Mouse (Mus musculus): ENCODE results near the gene Sun2. TPM values are rescaled to one million over a fixed set of nuclear protein-coding genes. Genes with fewer than 3 reads are reported as not detected.

The Sun2 gene
- polyA plus RNA-seq, 1 experiment from 2014 or later: 6.4 TPM

GRCm38 (mm10) chr15:79741173-79741858, 1.0 kb downstream of the Sun2 start:
- ATAC-seq (ENCODE audit: insufficient number of reproducible peaks, low FRiP score, low TSS enrichment, low read depth): no peak
- Histone ChIP-seq H3K9me3 (replicated peaks) (no peaks in the 10 kb centered on the region), H3K4me1 (peaks cover 44% of the 10 kb centered on the region), H3K4me3 (replicated peaks) (peak overlapping the region; percentile 82), H3K27ac (replicated peaks) (peak overlapping the region; percentile 63), H3K36me3 (peaks cover 29% of the 10 kb centered on the region), H3K27me3 (no peaks in the 10 kb centered on the region), H3K4me2 (replicated peaks) (peak overlapping the region; percentile 84), H3K9ac (peak overlapping the region; percentile 87)
- 19% methylated on average over 14 of the region's 14 CpGs for WGBS

DNA sequence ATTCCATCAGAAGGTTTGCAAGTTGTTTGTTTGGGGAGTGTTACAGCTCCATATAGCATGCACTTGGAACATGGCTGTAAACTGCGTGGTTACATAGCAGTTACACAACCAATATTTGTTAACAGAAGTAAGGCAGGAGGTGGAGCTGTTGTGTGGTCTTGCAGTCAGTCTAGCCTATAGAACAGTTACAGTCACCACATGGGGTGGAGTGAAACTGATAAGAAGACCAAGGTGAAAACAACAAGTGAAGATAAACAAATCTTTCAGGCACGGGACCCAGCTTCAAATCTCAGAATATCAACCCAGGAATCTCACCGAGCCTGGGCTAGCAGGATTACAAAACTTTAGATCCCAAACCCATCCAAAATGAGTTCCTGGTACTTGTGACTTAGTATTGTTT, 1.6 kb downstream of the Sun2 start:
- 57% methylated on average over 3 of the region's 3 CpGs for WGBS
- ATAC-seq (ENCODE audit: insufficient number of reproducible peaks, low FRiP score, low TSS enrichment, low read depth): no peak
- H3K4me1 ChIP-seq: peaks cover 47% of the 10 kb centered on the region
- H3K9ac ChIP-seq: no peak overlapping the region
- peak overlapping the region; percentile 84 for H3K4me2 ChIP-seq (replicated peaks)
- peak overlapping the region; percentile 82 for H3K4me3 ChIP-seq (replicated peaks)
- peaks cover 33% of the 10 kb centered on the region for H3K36me3 ChIP-seq
- H3K27ac ChIP-seq (replicated peaks): 0 out of 2 replicates have a peak overlapping the region, but pooled peaks have one; percentile 63
- H3K27me3 ChIP-seq: no peaks in the 10 kb centered on the region
- H3K9me3 ChIP-seq (replicated peaks): no peaks in the 10 kb centered on the region

DNA sequence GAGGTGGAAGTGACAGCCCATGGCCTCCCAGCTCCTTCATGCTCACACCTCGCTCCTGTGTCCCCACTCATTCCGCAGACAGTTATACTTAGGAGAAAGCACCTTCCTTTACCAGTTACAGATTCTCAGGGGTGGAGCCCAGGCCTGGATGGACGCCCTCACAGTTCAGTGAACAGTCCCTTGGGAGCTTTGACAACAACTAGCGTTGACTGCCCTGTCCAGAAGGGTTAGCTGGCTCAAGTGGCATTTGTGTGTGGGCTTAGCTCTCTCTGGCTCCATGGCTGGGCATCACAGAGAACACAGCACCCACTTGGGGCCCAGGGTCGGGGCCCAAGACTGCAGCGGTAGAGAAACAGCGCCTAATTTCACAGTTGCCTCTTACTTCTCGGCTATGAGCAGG, 8.0 kb downstream of the Sun2 start:
- no peak for ATAC-seq (ENCODE audit: insufficient number of reproducible peaks, low FRiP score, low TSS enrichment, low read depth)
- Histone ChIP-seq H3K4me1 (peaks cover 24% of the 10 kb centered on the region), H3K27ac (replicated peaks) (no peak overlapping the region), H3K36me3 (peaks cover 89% of the 10 kb centered on the region), H3K4me3 (replicated peaks) (no peak overlapping the region), H3K4me2 (replicated peaks) (no peak overlapping the region), H3K27me3 (no peaks in the 10 kb centered on the region), H3K9ac (no peak overlapping the region), H3K9me3 (replicated peaks) (no peaks in the 10 kb centered on the region)
- 81% methylated on average over 8 of the region's 8 CpGs for WGBS

GRCm38 (mm10) chr15:79733640-79734039, 8.7 kb downstream of the Sun2 start:
- 77% methylated on average over 4 of the region's 4 CpGs for WGBS
- H3K9me3 ChIP-seq (replicated peaks): no peaks in the 10 kb centered on the region
- no peak overlapping the region for H3K4me2 ChIP-seq (replicated peaks)
- H3K4me1 ChIP-seq: peaks cover 17% of the 10 kb centered on the region
- H3K27me3 ChIP-seq: no peaks in the 10 kb centered on the region
- no peak for ATAC-seq (ENCODE audit: insufficient number of reproducible peaks, low FRiP score, low TSS enrichment, low read depth)
- H3K36me3 ChIP-seq: peaks cover 90% of the 10 kb centered on the region
- H3K9ac ChIP-seq: no peak overlapping the region
- no peak overlapping the region for H3K4me3 ChIP-seq (replicated peaks)
- H3K27ac ChIP-seq (replicated peaks): no peak overlapping the region

DNA sequence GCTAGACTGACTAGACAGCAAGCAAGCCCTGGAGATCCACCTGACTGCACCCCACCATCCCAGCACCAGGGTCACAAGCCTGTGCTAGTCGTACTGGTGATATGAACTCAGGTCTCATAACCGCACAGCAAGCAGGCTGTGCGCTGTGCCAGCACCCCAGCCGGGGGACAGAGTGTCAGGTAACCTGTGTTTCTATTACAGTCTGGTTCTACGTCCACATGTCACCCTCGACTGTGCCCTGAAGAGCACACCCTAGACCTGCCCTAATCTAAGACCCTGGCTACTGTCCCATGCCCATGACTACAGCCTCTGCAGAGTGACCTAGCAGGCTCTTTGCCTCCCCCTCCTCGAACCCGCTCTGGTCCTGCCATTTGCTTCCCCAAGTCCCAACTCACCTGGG, 9.1 kb downstream of the Sun2 start:
- WGBS: 93% methylated on average over 8 of the region's 8 CpGs
- H3K4me3 ChIP-seq (replicated peaks): no peak overlapping the region
- no peak for ATAC-seq (ENCODE audit: insufficient number of reproducible peaks, low FRiP score, low TSS enrichment, low read depth)
- H3K4me1 ChIP-seq: peaks cover 13% of the 10 kb centered on the region; the same call in 1 of the 2 replicates
- H3K9me3 ChIP-seq (replicated peaks): no peaks in the 10 kb centered on the region
- no peak overlapping the region for H3K9ac ChIP-seq
- H3K36me3 ChIP-seq: peaks cover 90% of the 10 kb centered on the region
- H3K4me2 ChIP-seq (replicated peaks): no peak overlapping the region
- H3K27me3 ChIP-seq: no peaks in the 10 kb centered on the region
- no peak overlapping the region for H3K27ac ChIP-seq (replicated peaks)

- Histone ChIP-seq H3K36me3 (peaks cover 90% of the 10 kb centered on the region), H3K9ac (no peak overlapping the region), H3K4me2 (replicated peaks) (no peak overlapping the region), H3K27ac (replicated peaks) (no peak overlapping the region), H3K9me3 (replicated peaks) (no peaks in the 10 kb centered on the region), H3K27me3 (no peaks in the 10 kb centered on the region), H3K4me1 (peaks cover 13% of the 10 kb centered on the region; the same call in 1 of the 2 replicates), H3K4me3 (replicated peaks) (no peak overlapping the region)
- 84% methylated on average over 7 of the region's 7 CpGs for WGBS
- no peak for ATAC-seq (ENCODE audit: insufficient number of reproducible peaks, low FRiP score, low TSS enrichment, low read depth)
These were observed 10.8 kb downstream of the Sun2 start for GRCm38 (mm10) chr15:79731554-79731953.

DNA sequence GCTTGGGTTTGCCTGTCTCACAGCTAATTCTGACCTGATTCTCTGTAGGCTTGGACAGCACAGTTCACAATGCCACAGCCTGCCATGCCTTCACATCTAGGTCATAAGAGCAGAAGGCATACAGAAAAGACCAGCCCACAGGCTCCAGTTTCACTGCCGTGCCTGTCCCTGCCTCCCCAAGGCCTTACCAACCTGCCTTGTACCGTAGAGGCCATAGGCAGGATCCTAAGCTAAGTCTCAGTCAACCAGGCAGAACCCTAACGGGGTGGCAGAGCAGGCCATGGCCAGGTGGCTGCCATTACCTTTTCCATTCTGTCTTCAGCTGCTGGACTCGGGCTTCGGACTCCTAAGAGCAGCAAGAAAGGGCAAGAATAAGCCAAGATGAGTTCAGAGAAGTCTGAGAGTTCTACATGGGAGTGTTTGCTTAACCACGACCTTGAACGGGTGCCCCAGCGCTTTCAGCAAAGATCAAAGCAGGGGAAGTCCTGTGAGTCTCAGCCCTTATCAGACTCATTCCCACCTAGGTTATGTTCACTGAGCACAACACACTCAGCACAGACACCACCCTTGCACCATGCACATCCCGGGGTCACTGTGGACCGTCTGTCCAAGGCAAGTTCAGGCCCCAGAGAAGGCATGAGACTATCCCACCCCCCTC, 13.5 kb downstream of the Sun2 start:
- 91% methylated on average over 10 of the region's 10 CpGs for WGBS
- H3K4me1 ChIP-seq: 0 out of 2 replicates have a peak, but pooled peaks cover 2% of the 10 kb centered on the region
- no peaks in the 10 kb centered on the region for H3K9me3 ChIP-seq (replicated peaks)
- ATAC-seq (ENCODE audit: insufficient number of reproducible peaks, low FRiP score, low TSS enrichment, low read depth): no peak
- no peak overlapping the region for H3K4me2 ChIP-seq (replicated peaks)
- no peak overlapping the region for H3K27ac ChIP-seq (replicated peaks)
- H3K4me3 ChIP-seq (replicated peaks): no peak overlapping the region
- peaks cover 85% of the 10 kb centered on the region for H3K36me3 ChIP-seq
- no peak overlapping the region for H3K9ac ChIP-seq
- H3K27me3 ChIP-seq: no peaks in the 10 kb centered on the region

DNA sequence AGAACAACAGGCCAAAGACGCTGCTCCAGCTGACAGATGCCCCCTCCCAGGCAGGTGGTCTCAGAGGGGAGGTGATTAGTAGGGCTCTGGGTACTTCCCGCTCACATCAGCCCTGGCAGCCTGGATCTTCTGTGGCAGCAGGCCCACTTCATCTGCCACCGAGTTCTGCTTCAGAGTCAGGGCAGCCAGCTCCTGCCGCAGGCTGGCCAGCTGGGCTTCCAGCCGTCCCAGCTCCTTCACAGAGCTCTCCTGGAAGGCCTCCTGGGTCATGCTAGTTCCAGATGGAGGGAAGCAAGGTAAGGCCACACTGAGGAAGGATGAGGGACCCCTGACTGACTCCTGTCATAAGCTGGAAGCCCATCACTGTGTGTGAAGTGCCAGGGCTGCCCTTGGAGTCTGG, 14.0 kb downstream of the Sun2 start:
- Histone ChIP-seq H3K4me3 (replicated peaks) (no peak overlapping the region), H3K4me2 (replicated peaks) (no peak overlapping the region), H3K27ac (replicated peaks) (no peak overlapping the region), H3K27me3 (no peaks in the 10 kb centered on the region), H3K9me3 (replicated peaks) (no peaks in the 10 kb centered on the region), H3K36me3 (peaks cover 82% of the 10 kb centered on the region), H3K9ac (no peak overlapping the region), H3K4me1 (0 out of 2 replicates have a peak, but pooled peaks cover 2% of the 10 kb centered on the region)
- no peak for ATAC-seq (ENCODE audit: insufficient number of reproducible peaks, low FRiP score, low TSS enrichment, low read depth)
- WGBS: 60% methylated on average over 5 of the region's 5 CpGs

GRCm38 (mm10) chr15:79727840-79728239, 14.5 kb downstream of the Sun2 start:
- peaks cover 78% of the 10 kb centered on the region for H3K36me3 ChIP-seq
- H3K4me1 ChIP-seq: 0 out of 2 replicates have a peak, but pooled peaks cover 2% of the 10 kb centered on the region
- no peaks in the 10 kb centered on the region for H3K27me3 ChIP-seq
- no peak overlapping the region for H3K4me3 ChIP-seq (replicated peaks)
- no peak overlapping the region for H3K9ac ChIP-seq
- WGBS: 87% methylated on average over 6 of the region's 6 CpGs
- no peaks in the 10 kb centered on the region for H3K9me3 ChIP-seq (replicated peaks)
- no peak overlapping the region for H3K27ac ChIP-seq (replicated peaks)
- no peak for ATAC-seq (ENCODE audit: insufficient number of reproducible peaks, low FRiP score, low TSS enrichment, low read depth)
- no peak overlapping the region for H3K4me2 ChIP-seq (replicated peaks)

- WGBS: 85% methylated on average over 11 of the region's 11 CpGs
- Histone ChIP-seq H3K4me1 (0 out of 2 replicates have a peak, but pooled peaks cover 2% of the 10 kb centered on the region), H3K27me3 (no peaks in the 10 kb centered on the region), H3K27ac (replicated peaks) (no peak overlapping the region), H3K36me3 (peaks cover 63% of the 10 kb centered on the region), H3K9ac (no peak overlapping the region), H3K4me3 (replicated peaks) (no peak overlapping the region), H3K9me3 (replicated peaks) (no peaks in the 10 kb centered on the region), H3K4me2 (replicated peaks) (no peak overlapping the region)
- no peak for ATAC-seq (ENCODE audit: insufficient number of reproducible peaks, low FRiP score, low TSS enrichment, low read depth)
These were observed 17.0 kb downstream of the Sun2 start for GRCm38 (mm10) chr15:79725190-79725789.

DNA sequence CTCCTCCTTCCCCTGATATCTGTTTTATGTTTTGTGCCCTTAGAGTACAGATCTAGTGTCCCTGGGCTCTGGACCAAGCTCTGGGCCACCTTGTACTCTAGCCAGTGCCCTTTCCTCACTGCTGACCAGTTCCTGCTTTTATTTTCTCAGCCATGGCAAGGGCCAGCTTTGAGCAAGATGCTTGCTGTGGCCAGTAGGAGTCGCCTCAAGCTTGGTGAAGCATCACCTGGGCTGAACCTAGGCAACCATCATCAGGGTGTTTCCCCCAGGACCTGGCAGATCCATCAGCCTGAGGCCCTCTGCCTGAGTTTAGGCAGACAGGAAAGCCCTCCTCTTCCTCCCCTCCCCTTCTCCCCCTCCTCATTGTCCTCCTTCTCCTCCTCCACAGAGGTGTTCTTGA, 18.9 kb downstream of the Sun2 start:
- no peak for ATAC-seq (ENCODE audit: insufficient number of reproducible peaks, low FRiP score, low TSS enrichment, low read depth)
- H3K4me2 ChIP-seq (replicated peaks): no peak overlapping the region
- no peak overlapping the region for H3K4me3 ChIP-seq (replicated peaks)
- H3K9ac ChIP-seq: no peak overlapping the region
- no peaks in the 10 kb centered on the region for H3K9me3 ChIP-seq (replicated peaks)
- 0 out of 2 replicates have a peak, but pooled peaks cover 2% of the 10 kb centered on the region for H3K4me1 ChIP-seq
- 22% methylated on average over 1 of the region's 1 CpGs for WGBS
- H3K27me3 ChIP-seq: no peaks in the 10 kb centered on the region
- H3K36me3 ChIP-seq: peaks cover 65% of the 10 kb centered on the region
- 0 out of 2 replicates have a peak overlapping the region, but pooled peaks have one; percentile 48 for H3K27ac ChIP-seq (replicated peaks)

Measured in embryonic facial prominence, embryonic 15.5 days (tissue).